Mouse (Mus musculus) liver, embryonic 11.5 days (tissue): ENCODE results near the gene Dsn1. TPM values are rescaled to one million over a fixed set of nuclear protein-coding genes. Genes with fewer than 3 reads are reported as not detected.

Source experiments
- ATAC-seq: fragments of 200-750 bp; cut with Nextera tagmentation; replicated peaks from 2 replicates; pipeline ENCODE4 v1.8.0; 2017; ENCODE audit warnings: moderate number of reproducible peaks, mild to moderate bottlenecking, moderate TSS enrichment, moderate library complexity; ENCODE audit not compliant: low FRiP score
- DNase-seq: peaks from one replicate; pipeline ENCODE4 v3.0.0-alpha.2; 2017; ENCODE audit warnings: low spot score
- H3K27ac ChIP-seq: fragments of 300-500 bp; sonication (generic); 2 replicates; pipeline ENCODE4 v1.5.1; 2014; ENCODE audit warnings: mild to moderate bottlenecking, low read depth, low read length, control low read depth
- H3K27me3 ChIP-seq: fragments of 300-500 bp; sonication (generic); replicated peaks from 2 replicates; pipeline ENCODE4 v1.6.1; 2014; ENCODE audit warnings: low read length, mixed read lengths; ENCODE audit not compliant: control insufficient read depth, insufficient read depth
- H3K36me3 ChIP-seq: fragments of 300-500 bp; sonication (generic); 2 replicates; pipeline ENCODE4 v1.6.1; 2014; ENCODE audit warnings: mild to moderate bottlenecking, low read length, moderate library complexity, mixed read lengths; ENCODE audit not compliant: control insufficient read depth, insufficient read depth
- H3K4me1 ChIP-seq: fragments of 300-500 bp; sonication (generic); replicated peaks from 2 replicates; pipeline ENCODE4 v1.6.1; 2014; ENCODE audit warnings: low read length, mixed read lengths; ENCODE audit not compliant: control insufficient read depth, insufficient read depth
- H3K4me2 ChIP-seq: fragments of 300-500 bp; sonication (generic); 2 replicates; pipeline ENCODE4 v1.6.1; 2014; ENCODE audit warnings: mild to moderate bottlenecking, control low read depth, moderate library complexity
- H3K4me3 ChIP-seq: fragments of 300-500 bp; sonication (generic); 2 replicates; pipeline ENCODE4 v1.5.1; 2014; ENCODE audit warnings: low read depth, low read length, control low read depth
- H3K9ac ChIP-seq: fragments of 300-500 bp; sonication (generic); 2 replicates; pipeline ENCODE4 v1.6.1; 2014; ENCODE audit warnings: low read depth, low read length, control low read depth
- H3K9me3 ChIP-seq: fragments of 300-500 bp; sonication (generic); 2 replicates; pipeline ENCODE4 v1.6.1; 2016; ENCODE audit warnings: low read length, inconsistent platforms, mixed read lengths; ENCODE audit not compliant: control insufficient read depth
- WGBS: fragments of 180-500 bp; shearing (Covaris S2); extraction: QIAGEN DNeasy Blood & Tissue Kit; methylation state at CpG from one replicate; pipeline ENCODE4 v1.1.7; 2014; 5-methylcytosine and 5-hydroxymethylcytosine counted together
- polyA plus RNA-seq: library from polyadenylated mRNA; unstranded; fragments of >200 nt; fragmentation: Nextera tagmentation; extraction: Ambion mirVana; gene quantifications from 2 replicates; pipeline ENCODE4 v1.2.1, GENCODE M21; 2014

Gene Dsn1
- polyA plus RNA-seq, 1 experiment from 2014 or later, result 45.0 TPM

GRCm38 (mm10) chr2:156973316-156974100, 33.4 kb downstream of the Dsn1 start:
- Histone ChIP-seq H3K27ac (no peak overlapping the region), H3K4me1 (peaks cover 6% of the 10 kb centered on the region), H3K9ac (no peak overlapping the region), H3K27me3 (no peaks in the 10 kb centered on the region), H3K4me2 (no peak overlapping the region), H3K36me3 (peaks cover 4% of the 10 kb centered on the region; the same call in 1 of the 2 replicates), H3K9me3 (no peaks in the 10 kb centered on the region), H3K4me3 (no peak overlapping the region)
- DNase-seq, result no peak
- 80% methylated on average over 5 of the region's 5 CpGs for WGBS
- no peak for ATAC-seq

- peaks cover 2% of the 10 kb centered on the region for H3K4me1 ChIP-seq
- ATAC-seq (no peak), DNase-seq (no peak)
- no peaks in the 10 kb centered on the region for H3K9me3 ChIP-seq
- H3K36me3 ChIP-seq, result no peaks in the 10 kb centered on the region
- no peak overlapping the region for H3K27ac ChIP-seq
- H3K4me2 ChIP-seq, result no peak overlapping the region
- no peaks in the 10 kb centered on the region for H3K27me3 ChIP-seq
- H3K9ac ChIP-seq, result no peak overlapping the region
- 68% methylated on average over 7 of the region's 7 CpGs for whole genome bisulfite sequencing
- H3K4me3 ChIP-seq, result no peak overlapping the region
Measured at GRCm38 (mm10) chr2:156970253-156970652, 36.7 kb downstream of the Dsn1 start.

DNA sequence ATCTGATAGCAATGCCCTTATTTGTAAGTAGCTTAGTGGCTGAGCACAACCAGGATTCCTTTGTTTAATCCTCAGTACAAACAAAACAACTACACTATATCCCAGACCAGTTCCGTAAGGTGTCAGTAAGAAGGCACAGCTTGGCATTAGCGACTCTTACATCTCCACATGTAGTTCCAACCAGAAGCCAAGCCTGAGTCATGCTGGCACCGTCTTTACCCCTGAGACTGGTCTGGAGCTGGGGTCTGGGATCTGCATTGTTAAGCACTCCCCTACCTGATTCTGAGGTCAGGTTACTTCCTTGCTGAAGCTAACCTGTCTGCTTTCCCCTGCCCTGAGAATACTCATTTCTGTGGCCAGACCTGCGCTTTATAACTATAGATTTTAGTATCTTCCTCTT, 38.5 kb downstream of the Dsn1 start:
- no peaks in the 10 kb centered on the region for H3K9me3 ChIP-seq
- H3K4me3 ChIP-seq, result no peak overlapping the region
- 84% methylated on average over 4 of the region's 4 CpGs for WGBS
- H3K27me3 ChIP-seq, result no peaks in the 10 kb centered on the region
- H3K9ac ChIP-seq, result no peak overlapping the region
- peaks cover 2% of the 10 kb centered on the region for H3K4me1 ChIP-seq
- ATAC-seq (no peak), DNase-seq (no peak)
- H3K4me2 ChIP-seq, result no peak overlapping the region
- H3K36me3 ChIP-seq, result no peaks in the 10 kb centered on the region
- no peak overlapping the region for H3K27ac ChIP-seq

GRCm38 (mm10) chr2:156967388-156967787, 39.6 kb downstream of the Dsn1 start:
- H3K4me3 ChIP-seq, result no peak overlapping the region
- WGBS, result 74% methylated on average over 6 of the region's 6 CpGs
- H3K36me3 ChIP-seq, result no peaks in the 10 kb centered on the region
- H3K4me2 ChIP-seq, result no peak overlapping the region
- DNase-seq (no peak), ATAC-seq (no peak)
- no peaks in the 10 kb centered on the region for H3K27me3 ChIP-seq
- H3K27ac ChIP-seq, result no peak overlapping the region
- H3K4me1 ChIP-seq, result peaks cover 2% of the 10 kb centered on the region; the same call in 1 of the 2 replicates
- no peaks in the 10 kb centered on the region for H3K9me3 ChIP-seq
- no peak overlapping the region for H3K9ac ChIP-seq

- 84% methylated on average over 7 of the region's 7 CpGs for WGBS
- no peak for DNase-seq
- peaks cover 2% of the 10 kb centered on the region for H3K4me1 ChIP-seq
- no peak for ATAC-seq
- H3K9me3 ChIP-seq, result no peaks in the 10 kb centered on the region
- no peak overlapping the region for H3K4me3 ChIP-seq
- no peak overlapping the region for H3K27ac ChIP-seq
- H3K27me3 ChIP-seq, result no peaks in the 10 kb centered on the region
- H3K9ac ChIP-seq, result no peak overlapping the region
- H3K36me3 ChIP-seq, result no peaks in the 10 kb centered on the region
- no peak overlapping the region for H3K4me2 ChIP-seq
Measured at GRCm38 (mm10) chr2:156963891-156964290, 43.1 kb downstream of the Dsn1 start.

- Histone ChIP-seq H3K36me3 (no peaks in the 10 kb centered on the region), H3K27me3 (no peaks in the 10 kb centered on the region), H3K4me1 (peaks cover 19% of the 10 kb centered on the region), H3K4me3 (no peak overlapping the region), H3K4me2 (peak overlapping the region; percentile 15; the same call in 1 of the 2 replicates), H3K27ac (peak overlapping the region; percentile 73), H3K9me3 (no peaks in the 10 kb centered on the region), H3K9ac (no peak overlapping the region)
- ATAC-seq, result peak; percentile 78
- WGBS, result 53% methylated on average over 9 of the region's 9 CpGs
- no peak for DNase-seq
Measured at GRCm38 (mm10) chr2:156958496-156959252, 48.3 kb downstream of the Dsn1 start.

DNA sequence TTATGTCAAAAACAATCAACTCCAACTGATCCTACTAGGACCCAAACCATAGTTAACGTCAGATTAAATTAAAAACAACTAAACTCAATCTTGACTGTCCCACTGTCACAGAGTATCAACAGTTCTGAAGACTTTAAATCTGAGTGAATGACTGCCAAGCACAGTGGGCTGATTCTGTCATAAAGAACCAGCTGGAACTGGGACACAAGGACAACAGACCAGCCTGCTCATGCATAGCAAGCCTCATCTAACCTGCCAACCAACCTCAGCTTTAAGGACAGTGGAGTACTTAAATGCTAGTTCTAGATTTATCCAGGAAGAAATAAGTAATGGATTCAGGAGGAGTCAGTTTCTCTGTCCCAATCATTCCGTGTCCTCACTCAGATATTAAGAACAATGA, 49.9 kb downstream of the Dsn1 start:
- H3K9me3 ChIP-seq, result no peaks in the 10 kb centered on the region
- H3K27ac ChIP-seq, result no peak overlapping the region
- WGBS, result 89% methylated on average over 2 of the region's 2 CpGs
- no peak overlapping the region for H3K9ac ChIP-seq
- ATAC-seq (no peak), DNase-seq (no peak)
- no peak overlapping the region for H3K4me2 ChIP-seq
- no peaks in the 10 kb centered on the region for H3K27me3 ChIP-seq
- peaks cover 19% of the 10 kb centered on the region for H3K4me1 ChIP-seq
- H3K36me3 ChIP-seq, result no peaks in the 10 kb centered on the region
- no peak overlapping the region for H3K4me3 ChIP-seq

DNA sequence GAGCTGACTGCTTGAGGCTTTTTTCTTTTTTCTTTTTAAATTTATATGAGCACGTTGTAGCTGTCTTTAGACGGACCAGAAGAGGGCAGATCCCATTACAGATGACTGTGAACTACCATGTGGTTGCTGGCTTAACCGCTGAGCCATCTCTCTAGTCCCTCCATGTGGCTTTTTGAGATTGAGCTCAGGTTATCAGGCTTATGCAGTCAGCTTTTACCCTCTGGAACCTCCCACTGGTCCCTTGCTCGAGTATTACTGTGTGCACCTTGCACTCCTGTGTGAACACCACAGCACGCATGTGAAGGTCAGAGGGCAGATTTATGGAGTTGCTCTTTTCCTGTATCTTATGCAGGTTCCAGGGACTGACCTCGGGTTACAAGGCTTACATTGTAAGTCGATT, 50.6 kb downstream of the Dsn1 start:
- ATAC-seq, result peak; percentile 93
- DNase-seq, result no peak
- H3K27me3 ChIP-seq, result no peaks in the 10 kb centered on the region
- H3K4me2 ChIP-seq, result no peak overlapping the region
- 51% methylated on average over 7 of the region's 7 CpGs for WGBS
- H3K4me1 ChIP-seq, result peaks cover 17% of the 10 kb centered on the region
- H3K27ac ChIP-seq, result no peak overlapping the region
- no peaks in the 10 kb centered on the region for H3K9me3 ChIP-seq
- no peak overlapping the region for H3K4me3 ChIP-seq
- no peaks in the 10 kb centered on the region for H3K36me3 ChIP-seq
- H3K9ac ChIP-seq, result no peak overlapping the region
